Mouse (Mus musculus) testis, adult 2 months (tissue): ENCODE measurements at regions not wholly inside any gene's neighbourhood (a gene's known extent, or its start where the extent isn't known, plus 50 kb on each side); places are given as distances from the start of the nearest gene placed in this dataset.

Experiments
- CTCF ChIP-seq: fragments of 200-500 bp; IDR thresholded peaks from 2 replicates; pipeline ENCODE4 v1.5.1; 2012; ENCODE audit warnings: low read depth, mild to moderate bottlenecking, inconsistent platforms, low read length, moderate library complexity; ENCODE audit not compliant: control insufficient read depth, insufficient read depth, insufficient replicate concordance
- POLR2A ChIP-seq: fragments of 200-500 bp; IDR thresholded peaks from 2 replicates; pipeline ENCODE4 v1.6.1; 2012; ENCODE audit warnings: low read depth, mild to moderate bottlenecking, inconsistent platforms, low read length, moderate library complexity; ENCODE audit not compliant: control insufficient read depth

- TF ChIP-seq CTCF (no peak), POLR2A (no peak)
Observed at GRCm38 (mm10) chr3:131040214-131040825, 70.0 kb upstream of the Lef1 start.
